Mouse (Mus musculus) spleen, embryonic (tissue): ENCODE results near the gene Sh3bgrl3.
"Not testable (repeated sequence)": the region's sequence is repeated elsewhere in the genome, so short reads cannot be mapped to it uniquely, and the experiment has no call there.

Experiments used
- CTCF ChIA-PET: fragments of 350-600 bp; sonication (Branson Sonifier 250); formaldehyde crosslinking; loops from one replicate; lab custom pipeline; 2022; lab: Charles Lee

The Sh3bgrl3 gene

DNA sequence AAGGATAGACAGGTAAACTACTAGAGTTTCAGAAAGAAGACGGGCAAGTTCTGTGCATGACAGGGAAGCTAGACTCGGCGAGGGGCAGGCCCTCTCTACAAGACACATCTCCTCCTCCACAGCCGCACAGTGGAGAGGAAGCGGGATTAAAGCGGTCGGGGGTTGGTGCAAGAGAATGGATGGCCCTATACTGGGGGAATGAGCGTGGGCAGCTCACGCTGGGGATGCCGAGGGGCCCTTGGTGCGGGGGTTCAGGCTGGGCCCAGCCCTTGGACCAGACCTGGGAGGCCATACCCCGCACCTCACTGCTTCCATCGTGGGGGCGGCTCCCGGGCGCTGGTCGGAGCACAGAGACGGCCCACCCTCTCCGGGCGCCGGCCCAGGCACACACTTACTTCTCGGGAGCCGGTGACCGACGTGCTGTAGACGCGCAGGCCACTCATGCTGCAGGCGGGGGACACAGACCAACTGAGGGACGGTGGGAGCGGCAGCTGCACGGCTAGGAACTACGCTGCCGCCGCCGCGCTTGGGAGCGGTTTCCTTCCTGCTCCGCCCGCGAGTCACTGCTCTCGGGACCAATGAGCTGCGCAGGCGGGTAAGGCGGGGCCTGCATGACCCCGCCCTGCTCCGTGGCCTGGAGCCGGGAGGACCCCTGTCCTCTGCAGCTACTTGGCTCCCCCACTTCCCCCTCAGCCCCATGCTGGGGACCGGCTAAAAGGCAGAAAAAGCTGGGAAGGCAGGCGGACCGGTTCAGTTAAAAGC is at the start of gene Sh3bgrl3:
Sh3bgrl3 (minus strand) TSS at position 569 of the 762 bp plus-strand sequence.
- CTCF ChIA-PET = interaction anchor here (0.9 to 1.4 kb wide), 2 partner anchors 30 to 36 kb away, joined by 3 to 5 read pairs; no protein-coding TSS in a partner anchor

DNA sequence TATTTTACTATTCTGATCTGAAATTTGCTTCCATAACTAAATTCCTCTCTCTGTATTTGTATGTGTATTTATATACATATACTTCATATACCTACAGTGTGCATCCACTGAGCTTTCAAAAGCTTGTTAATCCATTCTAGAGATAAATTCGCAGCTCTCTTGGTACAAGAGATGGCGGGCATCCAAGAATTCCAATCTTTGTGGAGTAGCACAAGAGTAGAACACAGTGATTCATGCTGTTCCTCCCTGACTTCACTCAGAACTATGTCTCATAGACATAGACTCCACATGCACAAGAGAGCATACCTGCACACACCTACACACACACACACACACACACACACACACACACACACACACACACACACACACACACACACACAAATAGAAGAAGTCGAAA is 43.8 kb upstream of the Sh3bgrl3 start:
- CTCF ChIA-PET = no interaction called here

GRCm38 (mm10) chr4:134166906-134167305 is 38.3 kb upstream of the Sh3bgrl3 start:
- CTCF ChIA-PET = no interaction called here

DNA sequence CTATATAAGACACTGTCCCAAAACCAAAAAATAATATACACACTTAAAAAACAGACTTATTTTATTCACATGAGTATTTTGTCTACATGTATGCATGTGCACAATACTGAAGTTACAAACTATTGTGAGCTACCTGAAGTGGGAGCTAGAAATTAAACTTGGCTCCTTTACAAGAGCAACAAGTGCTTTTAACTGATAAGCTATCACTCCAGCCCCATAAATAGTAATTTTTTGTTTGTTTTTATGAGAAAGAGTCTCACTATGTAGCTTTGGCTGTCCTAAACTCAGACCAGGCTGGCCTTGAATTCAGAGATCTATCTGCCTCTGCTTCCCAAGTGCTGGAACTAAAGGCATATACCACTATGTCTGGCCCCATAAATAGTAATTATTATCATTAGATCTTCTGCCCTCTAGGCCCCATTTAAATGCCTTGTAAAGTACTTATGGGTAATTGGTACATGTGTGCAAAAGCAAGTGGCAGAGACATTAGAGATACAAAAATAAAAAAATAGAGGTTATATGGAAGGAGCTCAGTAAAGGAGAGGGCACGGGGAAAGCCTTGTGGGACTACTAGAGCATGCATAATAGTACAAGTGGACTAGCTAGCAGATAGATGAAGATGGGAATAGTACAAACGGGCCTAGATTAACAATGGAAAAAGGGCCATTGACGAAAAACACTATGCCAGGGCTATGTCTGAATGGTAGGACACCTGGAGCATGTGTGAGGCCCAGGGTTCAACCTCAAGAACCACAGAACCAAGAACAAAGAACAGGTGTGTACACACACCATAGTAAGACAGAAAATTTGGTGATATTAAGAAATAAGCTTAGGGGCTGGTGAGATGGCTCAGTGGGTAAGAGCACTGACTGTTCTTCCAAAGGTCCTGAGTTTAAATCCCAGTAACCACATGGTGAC is 37.2 kb upstream of the Sh3bgrl3 start:
- CTCF ChIA-PET = no interaction called here

- CTCF ChIA-PET = no interaction called here
Measured at GRCm38 (mm10) chr4:134165024-134165423, 36.4 kb upstream of the Sh3bgrl3 start.

GRCm38 (mm10) chr4:134164591-134164990 is 36.0 kb upstream of the Sh3bgrl3 start:
- CTCF ChIA-PET = no interaction called here

DNA sequence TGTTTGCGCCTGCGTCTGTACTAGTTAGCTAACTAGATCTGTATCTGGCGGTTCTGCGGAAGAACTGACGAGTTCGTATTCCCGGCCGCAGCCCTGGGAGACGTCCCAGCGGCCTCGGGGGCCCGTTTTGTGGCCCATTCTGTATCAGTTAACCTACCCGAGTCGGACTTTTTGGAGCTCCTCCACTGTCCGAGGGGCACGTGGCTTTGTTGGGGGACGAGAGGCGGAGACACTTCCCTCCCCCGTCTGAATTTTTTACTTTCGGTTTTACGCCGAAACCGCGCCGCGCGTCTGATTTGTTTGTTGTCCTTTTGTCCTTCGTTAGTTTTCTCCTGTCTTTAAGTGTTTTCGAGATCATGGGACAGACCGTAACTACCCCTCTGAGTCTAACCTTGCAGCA is 31.5 kb upstream of the Sh3bgrl3 start:
- CTCF ChIA-PET = interaction anchor here (0.7 kb wide), 1 partner anchor 36 kb away, joined by 3 read pairs; no protein-coding TSS in a partner anchor

GRCm38 (mm10) chr4:134158774-134159173 is 30.2 kb upstream of the Sh3bgrl3 start:
- CTCF ChIA-PET = no interaction called here

DNA sequence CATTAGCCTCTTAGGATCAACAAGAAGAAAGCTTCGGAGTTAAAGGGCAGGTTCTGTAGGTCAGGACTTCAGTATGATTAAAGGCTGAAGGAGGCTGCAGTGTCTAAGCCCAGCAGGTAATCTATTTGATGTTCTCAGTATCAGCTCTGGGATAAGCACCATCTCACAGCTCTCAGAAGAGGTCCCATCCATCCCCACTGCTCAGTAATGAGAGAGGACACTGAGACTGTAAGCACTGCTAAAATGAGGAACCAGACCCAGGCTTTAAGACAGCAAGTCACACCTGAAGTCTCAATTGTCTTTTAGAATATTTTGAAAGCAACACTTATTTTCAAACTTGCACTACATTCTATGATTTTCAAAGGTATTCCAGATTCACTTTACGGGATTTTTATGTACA is 29.0 kb upstream of the Sh3bgrl3 start:
- CTCF ChIA-PET = no interaction called here

DNA sequence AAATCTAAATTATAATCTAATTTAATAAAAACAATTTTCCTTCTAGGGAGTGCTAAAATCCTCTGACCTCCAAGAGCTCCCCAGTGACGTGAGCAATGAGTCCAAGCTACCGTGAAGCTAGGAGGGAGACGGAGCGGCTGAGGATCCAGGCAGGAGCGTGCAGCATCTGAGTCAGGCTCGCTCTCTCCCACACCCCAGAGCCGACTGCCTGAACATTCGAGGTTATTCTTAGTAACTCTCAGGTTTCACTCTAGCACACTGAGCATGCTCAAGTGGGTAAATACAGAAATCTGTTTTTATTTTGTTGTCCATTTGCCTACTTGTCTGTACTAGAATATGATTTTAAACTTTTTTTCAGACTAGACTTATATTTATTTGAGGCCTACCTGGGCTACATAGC is 28.2 kb upstream of the Sh3bgrl3 start:
- CTCF ChIA-PET = no interaction called here

- CTCF ChIA-PET = no interaction called here
Measured at GRCm38 (mm10) chr4:134155961-134156465, 27.4 kb upstream of the Sh3bgrl3 start.

- CTCF ChIA-PET = no interaction called here
Measured at GRCm38 (mm10) chr4:134155531-134155930, 26.9 kb upstream of the Sh3bgrl3 start.

- CTCF ChIA-PET = no interaction called here
Measured at GRCm38 (mm10) chr4:134154354-134154753, 25.8 kb upstream of the Sh3bgrl3 start.

GRCm38 (mm10) chr4:134153656-134154055 is 25.1 kb upstream of the Sh3bgrl3 start:
- CTCF ChIA-PET = no interaction called here

- CTCF ChIA-PET = interaction anchor here (0.6 kb wide), 1 partner anchor 137 kb away, joined by 6 read pairs; no protein-coding TSS in a partner anchor
Measured at GRCm38 (mm10) chr4:134152112-134152511, 23.5 kb upstream of the Sh3bgrl3 start.

DNA sequence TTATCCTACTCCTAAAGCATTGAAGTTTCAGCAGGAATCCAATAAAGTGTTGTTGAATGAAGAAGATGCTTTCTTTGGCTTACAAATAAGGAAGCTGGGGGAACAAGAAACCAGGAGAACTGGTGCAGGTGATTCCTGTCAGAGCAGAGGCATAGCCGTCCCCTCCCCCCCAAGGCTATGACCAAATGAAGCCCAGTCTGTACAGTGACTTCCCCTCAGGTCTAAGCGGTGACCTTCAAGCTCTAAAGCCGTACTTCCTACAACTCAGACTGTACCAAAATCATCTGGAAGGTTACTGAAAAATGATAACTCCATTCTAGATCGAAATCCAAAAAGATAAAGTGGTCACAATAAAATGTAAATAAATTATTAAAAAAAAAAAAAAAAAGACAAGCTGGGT is 20.8 kb upstream of the Sh3bgrl3 start:
- CTCF ChIA-PET = no interaction called here

GRCm38 (mm10) chr4:134144297-134144696 is 15.7 kb upstream of the Sh3bgrl3 start:
- CTCF ChIA-PET = not testable (repeated sequence)

- CTCF ChIA-PET = interaction anchor here (0.6 to 1.1 kb wide), 4 partner anchors 53 to 465 kb away, joined by 3 to 8 read pairs (median 3); no protein-coding TSS in a partner anchor
Measured at GRCm38 (mm10) chr4:134138857-134139256, 10.3 kb upstream of the Sh3bgrl3 start.

DNA sequence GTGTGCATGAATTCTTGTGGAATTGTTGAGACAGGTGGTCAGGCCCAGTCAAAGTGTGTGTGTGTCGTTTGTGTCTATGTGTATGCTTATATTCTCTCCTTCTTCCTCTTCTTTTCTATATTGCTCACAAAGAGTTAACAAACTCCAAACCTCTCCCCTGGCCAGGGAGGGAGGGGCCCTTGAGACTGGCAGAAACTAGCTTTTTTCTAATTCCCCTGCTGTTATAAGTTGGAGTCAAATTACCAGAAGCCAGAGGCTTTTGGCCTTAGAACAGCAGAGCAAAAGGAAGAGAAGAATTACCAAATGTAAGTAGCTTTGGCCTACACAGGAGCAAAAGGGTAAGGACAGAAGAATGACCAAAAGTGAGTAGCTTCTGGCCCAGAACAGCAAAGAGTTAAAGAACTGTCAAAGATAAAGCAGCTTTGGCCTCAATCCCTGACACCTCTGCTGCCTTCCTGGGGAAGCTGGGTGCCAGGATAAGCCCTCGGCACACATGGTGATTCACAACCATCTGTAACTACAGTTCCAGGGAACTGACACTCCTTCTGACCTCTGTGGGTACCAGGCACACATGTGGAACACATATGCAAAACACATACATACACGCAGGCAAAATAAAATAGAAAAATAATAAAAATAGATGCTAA is 7.8 kb upstream of the Sh3bgrl3 start:
- CTCF ChIA-PET = no interaction called here

GRCm38 (mm10) chr4:134132519-134133095 is 4.0 kb upstream of the Sh3bgrl3 start:
- CTCF ChIA-PET = no interaction called here

DNA sequence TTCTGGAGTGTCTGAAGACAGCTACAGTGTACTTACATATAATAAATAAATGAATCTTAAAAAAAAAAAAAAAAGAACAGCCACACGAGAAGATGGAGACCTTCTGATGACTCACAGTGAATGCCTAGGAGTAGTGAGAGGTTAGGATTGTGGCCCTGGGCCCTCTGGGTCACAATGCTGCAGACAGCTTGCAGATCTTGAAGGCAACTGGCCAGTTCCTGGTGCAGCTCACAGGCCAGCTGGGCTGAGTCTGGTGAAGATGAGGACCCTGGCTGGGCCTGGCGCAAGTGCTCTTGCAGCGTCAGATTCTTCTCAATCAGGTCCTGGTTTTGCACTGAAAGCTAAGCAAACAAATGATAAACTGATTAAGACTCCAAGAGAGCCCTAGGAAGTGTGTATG is 3.5 kb upstream of the Sh3bgrl3 start:
- CTCF ChIA-PET = interaction anchor here (1.2 kb wide), 1 partner anchor 9 kb away, joined by 3 read pairs; no protein-coding TSS in a partner anchor
